Mouse (Mus musculus) limb, embryonic 10.5 days (tissue): ENCODE data around the gene Olfr447. TPM values are rescaled to one million over a fixed set of nuclear protein-coding genes. Genes with fewer than 3 reads are reported as not detected.

Source experiments
- DNase-seq: peaks from one replicate; pipeline ENCODE4 v3.0.0-alpha.2; 2017; ENCODE audit warnings: low spot score
- H3K27ac ChIP-seq: fragments of 300-500 bp; sonication (generic); 2 replicates; pipeline ENCODE4 v1.5.1; 2016; ENCODE audit warnings: mild to moderate bottlenecking
- H3K27me3 ChIP-seq: fragments of 300-500 bp; sonication (generic); 2 replicates; pipeline ENCODE4 v1.6.1; 2016; ENCODE audit warnings: low read depth, mild to moderate bottlenecking; ENCODE audit not compliant: poor library complexity, severe bottlenecking
- H3K36me3 ChIP-seq: fragments of 300-500 bp; sonication (generic); 2 replicates; pipeline ENCODE4 v1.6.1; 2016; ENCODE audit warnings: mild to moderate bottlenecking, moderate library complexity
- H3K4me1 ChIP-seq: fragments of 300-500 bp; sonication (generic); 2 replicates; pipeline ENCODE4 v1.6.1; 2016
- H3K4me3 ChIP-seq: fragments of 300-500 bp; sonication (generic); 2 replicates; pipeline ENCODE4 v1.5.1; 2016; ENCODE audit warnings: mild to moderate bottlenecking, moderate library complexity
- H3K9me3 ChIP-seq: fragments of 300-500 bp; sonication (generic); replicated peaks from 2 replicates; pipeline ENCODE4 v1.6.1; 2016; ENCODE audit warnings: mild to moderate bottlenecking
- WGBS: fragments of 180-500 bp; shearing (Covaris S2); methylation state at CpG from one replicate; pipeline ENCODE4 v1.1.7; 2016; 5-methylcytosine and 5-hydroxymethylcytosine counted together
- polyA plus RNA-seq: library from polyadenylated mRNA; unstranded; fragments of >200 nt; fragmentation: Nextera tagmentation; extraction: Ambion mirVana; gene quantifications from 2 replicates; pipeline ENCODE4 v1.2.1, GENCODE M21; 2016

Gene Olfr447
- not detected in 2 replicates for polyA plus RNA-seq

DNA sequence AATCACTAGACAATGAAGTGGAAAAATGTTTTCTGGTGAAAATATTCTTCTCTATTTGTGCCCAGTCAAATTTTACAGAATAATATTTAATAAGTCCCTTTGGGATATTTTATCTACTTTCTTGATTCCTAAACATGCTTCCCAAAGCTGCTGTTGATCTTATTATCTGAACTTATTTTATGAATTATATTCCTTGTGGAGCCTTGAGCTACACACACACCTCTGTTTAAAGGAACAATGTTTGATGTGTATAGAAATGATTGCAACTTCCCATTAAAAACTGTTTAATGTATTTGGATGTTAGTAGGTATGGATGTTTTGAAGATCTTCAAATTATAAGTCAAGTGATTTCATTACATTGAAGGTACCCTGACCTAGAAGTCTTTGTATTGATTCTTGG lies at the start of gene Olfr447:
Gene Olfr447, plus strand, starts transcription at position 301 of the 400 bp plus-strand sequence.
- Histone ChIP-seq H3K4me3 (no peak within 1 kb of the TSS), H3K4me1 (no peaks in the 10 kb centered on the region), H3K9me3 (no peaks in the 10 kb centered on the region), H3K27me3 (no peaks in the 10 kb centered on the region), H3K36me3 (no peaks in the 10 kb centered on the region), H3K27ac (no peak within 1 kb of the TSS)
- no peak for DNase-seq

DNA sequence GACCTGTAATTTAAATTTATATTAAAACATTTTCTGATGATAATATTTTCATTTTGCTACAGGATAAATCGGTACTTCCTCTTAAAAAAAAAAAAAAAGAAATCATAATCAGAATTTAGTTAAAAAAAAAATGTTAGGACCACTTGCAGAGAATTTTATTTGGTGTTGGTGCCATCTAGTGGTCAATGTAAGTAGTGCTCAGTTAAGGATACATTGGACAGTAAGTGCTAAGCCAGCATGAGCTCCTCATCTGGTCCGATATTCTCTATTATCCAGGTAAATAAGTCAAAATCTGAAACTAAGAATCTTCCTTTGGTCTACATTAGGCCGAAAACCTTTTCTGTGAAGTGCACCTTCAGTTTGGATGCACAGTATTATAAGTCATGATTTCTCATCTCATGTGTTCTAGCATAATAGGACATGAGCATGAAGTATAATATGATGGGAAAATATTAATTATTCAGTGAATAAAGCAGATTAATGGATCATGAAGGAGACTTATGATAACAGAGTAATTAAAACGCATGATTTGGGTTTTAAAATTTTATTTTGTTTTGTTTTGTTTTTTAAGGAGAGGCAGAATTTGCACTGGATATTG lies 48.4 kb upstream of the Olfr447 start:
- no peak for DNase-seq
- Histone ChIP-seq H3K4me3 (no peak overlapping the region), H3K27ac (no peak overlapping the region), H3K4me1 (no peaks in the 10 kb centered on the region), H3K36me3 (no peaks in the 10 kb centered on the region), H3K9me3 (no peaks in the 10 kb centered on the region), H3K27me3 (no peaks in the 10 kb centered on the region)
- 16% methylated on average over 4 of the region's 4 CpGs for WGBS

DNA sequence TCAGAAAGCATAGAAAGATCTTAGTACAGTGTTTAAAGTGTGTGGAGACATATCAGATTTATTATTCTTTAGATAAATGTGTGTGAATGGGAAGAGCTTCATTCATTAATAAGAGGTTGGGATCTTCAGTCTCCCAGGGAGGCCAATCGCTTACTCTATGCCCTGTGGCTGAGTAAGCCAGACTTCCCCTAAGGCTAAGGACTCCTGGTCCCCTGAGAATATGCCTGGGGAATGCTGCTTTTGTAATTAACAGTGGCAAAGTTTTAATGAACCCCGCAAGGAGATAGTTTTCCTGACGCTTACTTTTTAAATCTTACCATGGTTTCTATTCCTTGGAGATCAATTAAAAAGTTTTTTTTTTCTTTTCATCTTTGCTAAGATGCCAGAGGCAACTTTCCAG lies 39.0 kb upstream of the Olfr447 start:
- H3K27me3 ChIP-seq = no peaks in the 10 kb centered on the region
- 81% methylated on average over 3 of the region's 3 CpGs for WGBS
- H3K27ac ChIP-seq = no peak overlapping the region
- no peak overlapping the region for H3K4me3 ChIP-seq
- no peaks in the 10 kb centered on the region for H3K9me3 ChIP-seq
- no peaks in the 10 kb centered on the region for H3K36me3 ChIP-seq
- H3K4me1 ChIP-seq = no peaks in the 10 kb centered on the region
- DNase-seq = no peak

DNA sequence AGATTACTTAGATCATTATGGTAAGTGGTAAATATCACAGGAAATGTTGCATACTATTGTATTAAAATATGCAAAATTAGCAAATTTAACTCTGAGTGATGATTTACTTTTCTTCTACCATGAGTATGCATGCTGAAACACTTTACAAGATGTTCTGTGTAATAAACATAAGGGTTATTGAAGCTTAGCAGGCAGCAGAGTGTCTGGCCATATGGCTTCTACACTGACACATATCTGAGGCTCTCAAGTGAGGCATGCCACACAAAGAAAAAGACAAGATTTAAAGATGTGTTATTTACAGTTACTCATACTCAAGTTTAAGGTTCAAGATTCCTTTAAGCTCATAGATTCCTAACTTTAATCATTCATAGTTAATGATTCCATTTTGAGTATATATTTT lies 32.4 kb upstream of the Olfr447 start:
- no peaks in the 10 kb centered on the region for H3K9me3 ChIP-seq
- H3K4me3 ChIP-seq = no peak overlapping the region
- DNase-seq = no peak
- H3K27me3 ChIP-seq = no peaks in the 10 kb centered on the region
- H3K27ac ChIP-seq = no peak overlapping the region
- H3K36me3 ChIP-seq = no peaks in the 10 kb centered on the region
- no peaks in the 10 kb centered on the region for H3K4me1 ChIP-seq

DNA sequence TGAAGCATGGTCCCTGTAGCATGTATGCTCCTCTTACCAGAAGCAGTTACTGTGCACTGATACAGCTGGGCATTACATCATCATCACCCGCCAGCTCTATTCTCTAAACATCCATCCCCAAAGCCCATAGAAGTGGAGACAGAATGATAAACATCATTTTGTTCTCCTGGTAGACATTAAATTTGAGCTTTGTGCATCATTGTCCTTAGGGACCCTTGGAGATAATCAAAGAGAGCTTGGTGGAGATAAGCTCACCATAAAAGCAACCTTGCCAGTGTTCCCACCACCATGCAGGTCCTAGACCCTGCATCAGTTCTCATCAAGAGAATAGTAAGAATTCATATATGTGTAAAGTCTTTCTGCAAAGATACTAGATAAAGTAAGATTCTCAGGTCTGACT lies 18.5 kb upstream of the Olfr447 start, which contains the start of gene Olfr448:
Gene Olfr448, plus strand, starts transcription at position 301 of the 400 bp plus-strand sequence.
- Histone ChIP-seq H3K27ac (no peak within 1 kb of the TSS), H3K36me3 (no peaks in the 10 kb centered on the region), H3K4me3 (no peak within 1 kb of the TSS), H3K4me1 (no peaks in the 10 kb centered on the region), H3K27me3 (no peaks in the 10 kb centered on the region), H3K9me3 (no peaks in the 10 kb centered on the region)
- WGBS = 88% methylated on average over 1 of the region's 1 CpGs
- DNase-seq = no peak

DNA sequence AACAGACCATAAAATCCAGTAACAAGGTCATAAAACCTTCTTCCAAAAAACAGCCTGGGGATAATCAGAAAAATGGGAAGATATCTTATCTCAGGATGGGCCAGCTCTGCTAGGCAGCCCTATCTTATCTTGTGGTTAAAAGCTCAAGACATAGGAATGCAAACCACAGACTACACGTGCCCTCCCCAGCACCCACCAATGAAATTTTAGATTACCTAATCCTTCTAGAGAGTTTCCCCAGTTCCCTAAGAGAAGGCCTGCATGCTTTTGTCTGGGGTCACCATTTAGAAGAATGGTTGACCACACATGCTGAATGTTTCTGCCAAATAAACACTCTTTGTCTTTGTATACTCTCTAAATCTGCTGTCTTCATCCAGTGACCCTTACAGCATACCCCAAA lies 8.3 kb upstream of the Olfr447 start:
- DNase-seq = no peak
- Histone ChIP-seq H3K27ac (no peak overlapping the region), H3K4me3 (no peak overlapping the region), H3K9me3 (no peaks in the 10 kb centered on the region), H3K4me1 (no peaks in the 10 kb centered on the region), H3K36me3 (no peaks in the 10 kb centered on the region), H3K27me3 (no peaks in the 10 kb centered on the region)
- 52% methylated on average over 1 of the region's 1 CpGs for WGBS

DNA sequence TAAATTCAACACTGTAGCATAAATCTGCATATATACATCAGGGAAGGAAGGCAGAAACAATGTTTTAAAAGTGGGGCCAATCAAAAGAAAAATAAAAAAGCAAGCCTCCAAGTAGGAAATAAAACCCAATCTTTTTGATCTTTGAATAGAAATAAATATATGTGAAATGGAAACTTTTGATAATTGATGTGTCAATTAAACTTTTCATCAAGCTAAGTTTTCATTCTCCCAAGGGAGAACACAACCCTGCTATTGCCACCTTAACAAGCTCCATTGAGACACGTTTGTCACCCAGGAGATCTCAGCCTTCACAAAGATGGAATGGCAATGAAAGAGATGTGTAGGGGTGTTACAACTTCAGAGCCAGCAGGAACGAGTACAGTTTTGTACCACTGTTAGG lies 12.4 kb downstream of the Olfr447 start, which contains the start of gene Olfr446:
Gene Olfr446, plus strand, starts transcription at position 301 of the 400 bp plus-strand sequence.
- 76% methylated on average over 2 of the region's 2 CpGs for WGBS
- no peak within 1 kb of the TSS for H3K4me3 ChIP-seq
- H3K9me3 ChIP-seq = no peaks in the 10 kb centered on the region
- no peaks in the 10 kb centered on the region for H3K36me3 ChIP-seq
- H3K27ac ChIP-seq = no peak within 1 kb of the TSS
- H3K4me1 ChIP-seq = no peaks in the 10 kb centered on the region
- no peak for DNase-seq
- H3K27me3 ChIP-seq = no peaks in the 10 kb centered on the region

DNA sequence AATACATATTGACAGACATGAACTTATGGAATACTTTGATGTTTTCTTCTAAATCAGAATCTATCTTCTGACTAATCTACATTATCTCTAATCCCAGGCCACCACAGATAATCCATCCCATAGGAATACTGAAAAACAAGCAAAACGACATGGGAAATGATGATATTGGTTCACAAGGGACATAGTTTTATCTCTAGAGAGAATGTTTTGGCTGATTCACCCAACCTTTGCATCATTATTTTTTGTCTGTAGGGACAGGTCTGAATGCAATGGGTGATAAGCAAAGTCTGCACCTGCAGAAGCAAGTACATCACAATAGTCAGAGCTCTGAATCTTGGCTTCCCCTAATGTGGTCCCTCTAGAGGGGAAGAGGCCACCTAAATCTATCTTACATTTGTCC lies 40.1 kb downstream of the Olfr447 start, which contains the start of gene Olfr444:
Gene Olfr444, plus strand, starts transcription at position 301 of the 400 bp plus-strand sequence.
- Histone ChIP-seq H3K4me1 (no peaks in the 10 kb centered on the region), H3K4me3 (no peak within 1 kb of the TSS), H3K36me3 (no peaks in the 10 kb centered on the region), H3K27ac (no peak within 1 kb of the TSS), H3K9me3 (no peaks in the 10 kb centered on the region), H3K27me3 (no peaks in the 10 kb centered on the region)
- WGBS = 91% methylated on average over 1 of the region's 1 CpGs
- no peak for DNase-seq

Other genes starting within 250 kb of the Olfr447 start
- gene Tcaf1, start 198.8 kb upstream of the Olfr447 start, polyA plus RNA-seq = 61.5 and 88.8 TPM in 2 replicates
- not detected in 2 replicates for gene Olfr453, start 169.5 kb upstream of the Olfr447 start, polyA plus RNA-seq
- gene Olfr38, start 152.5 kb upstream of the Olfr447 start, polyA plus RNA-seq = not detected in 2 replicates
- not detected in 2 replicates for gene Olfr452, start 123.8 kb upstream of the Olfr447 start, polyA plus RNA-seq
- gene Olfr450, start 96.9 kb upstream of the Olfr447 start, polyA plus RNA-seq = not detected in 2 replicates
- gene Olfr449, start 74.5 kb upstream of the Olfr447 start, polyA plus RNA-seq = not detected in 2 replicates
- not detected in 2 replicates for gene Olfr448, start 18.4 kb upstream of the Olfr447 start, polyA plus RNA-seq
- not detected in 2 replicates for gene Olfr446, start 12.5 kb downstream of the Olfr447 start, polyA plus RNA-seq
- gene Olfr444, start 40.2 kb downstream of the Olfr447 start, polyA plus RNA-seq = not detected in 2 replicates
- not detected in 2 replicates for gene Olfr441, start 197.5 kb downstream of the Olfr447 start, polyA plus RNA-seq
- gene Olfr237-ps1, start 237.7 kb downstream of the Olfr447 start, polyA plus RNA-seq = not detected in 2 replicates